Mouse (Mus musculus) kidney, embryonic 15.5 days (tissue): ENCODE data around the gene Rin2. TPM values are rescaled to one million over a fixed set of nuclear protein-coding genes. Genes with fewer than 3 reads are reported as not detected.

Experiments
- ATAC-seq: fragments of 200-750 bp; cut with Nextera tagmentation; replicated peaks from 2 replicates; pipeline ENCODE4 v1.8.0; 2017; ENCODE audit warnings: moderate TSS enrichment; ENCODE audit not compliant: low FRiP score
- H3K27ac ChIP-seq: fragments of 300-500 bp; sonication (generic); 2 replicates; pipeline ENCODE4 v1.5.1; 2015; ENCODE audit warnings: mild to moderate bottlenecking, inconsistent platforms
- H3K27me3 ChIP-seq: fragments of 300-500 bp; sonication (generic); 2 replicates; pipeline ENCODE4 v1.6.1; 2015; ENCODE audit warnings: inconsistent platforms
- H3K36me3 ChIP-seq: fragments of 300-500 bp; sonication (generic); 2 replicates; pipeline ENCODE4 v1.6.1; 2015; ENCODE audit warnings: inconsistent platforms
- H3K4me1 ChIP-seq: fragments of 300-500 bp; sonication (generic); 2 replicates; pipeline ENCODE4 v1.6.1; 2015; ENCODE audit warnings: inconsistent platforms
- H3K4me2 ChIP-seq: fragments of 300-500 bp; sonication (generic); 2 replicates; pipeline ENCODE4 v1.6.1; 2015; ENCODE audit warnings: moderate library complexity, mild to moderate bottlenecking, inconsistent platforms
- H3K4me3 ChIP-seq: fragments of 300-500 bp; sonication (generic); replicated peaks from 2 replicates; pipeline ENCODE4 v1.5.1; 2015; ENCODE audit warnings: mild to moderate bottlenecking, inconsistent platforms
- H3K9ac ChIP-seq: fragments of 300-500 bp; sonication (generic); 2 replicates; pipeline ENCODE4 v1.6.1; 2015; ENCODE audit warnings: mild to moderate bottlenecking, inconsistent platforms
- H3K9me3 ChIP-seq: fragments of 300-500 bp; sonication (generic); replicated peaks from 2 replicates; pipeline ENCODE4 v1.6.1; 2016; ENCODE audit warnings: inconsistent platforms
- WGBS: fragments of 180-500 bp; shearing (Covaris S2); methylation state at CpG from one replicate; pipeline ENCODE4 v1.1.7; 2015; ENCODE audit warnings: mixed read lengths; 5-methylcytosine and 5-hydroxymethylcytosine counted together
- polyA plus RNA-seq: library from polyadenylated mRNA; unstranded; fragments of >200 nt; fragmentation: Nextera tagmentation; extraction: Ambion mirVana; gene quantifications from 2 replicates; pipeline ENCODE4 v1.2.1, GENCODE M21; 2015

Gene Rin2
- polyA plus RNA-seq, 1 experiment from 2014 or later: 33.0 TPM

DNA sequence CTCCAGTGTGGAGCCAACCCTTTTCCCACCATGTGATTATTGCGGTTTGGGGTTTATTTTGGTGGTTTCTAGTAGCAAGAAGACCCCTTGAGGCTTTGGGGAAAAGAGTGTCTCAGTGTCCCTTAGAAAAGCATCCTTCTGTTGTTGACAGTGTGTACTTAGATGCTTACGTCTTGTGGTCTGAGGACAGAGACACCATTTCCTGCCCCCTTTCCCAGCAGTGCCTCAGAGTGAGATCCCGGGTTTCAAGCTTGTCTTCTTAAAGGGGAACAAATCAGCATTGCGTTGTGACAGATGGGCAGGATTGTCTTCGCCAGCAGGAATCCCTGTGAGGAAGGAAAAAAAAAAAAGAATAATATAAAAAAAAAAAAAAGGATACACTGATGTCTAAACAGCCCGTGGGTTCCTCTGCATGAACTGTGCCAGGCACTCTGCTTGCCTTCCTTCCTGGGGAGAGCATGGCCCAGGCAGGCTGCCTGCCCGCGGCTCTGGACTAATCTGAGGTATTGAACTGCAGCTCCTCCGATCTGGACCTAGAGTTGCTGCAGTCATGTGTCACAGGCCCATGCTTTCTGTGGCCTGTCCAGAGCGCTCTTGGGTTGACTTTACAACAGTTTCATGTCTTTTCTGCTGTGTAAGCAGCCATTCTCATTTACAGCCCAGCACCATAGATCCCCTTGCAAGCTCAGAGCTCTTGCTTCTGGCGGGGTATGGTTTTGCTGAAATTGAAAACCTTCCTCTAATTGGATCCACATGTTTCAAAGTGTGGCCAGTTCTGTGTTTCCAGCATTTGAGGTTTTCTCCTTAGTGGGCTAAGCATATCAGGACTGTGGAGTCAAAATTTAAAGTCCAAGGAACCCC lies 206.1 kb downstream of the Rin2 start:
- 67% methylated on average over 11 of the region's 11 CpGs for WGBS
- H3K4me1 ChIP-seq: peaks cover 20% of the 10 kb centered on the region
- H3K4me3 ChIP-seq: no peak overlapping the region
- H3K36me3 ChIP-seq: peaks cover 73% of the 10 kb centered on the region
- ATAC-seq: no peak
- H3K4me2 ChIP-seq: no peak overlapping the region
- no peaks in the 10 kb centered on the region for H3K27me3 ChIP-seq
- peak overlapping the region; percentile 47; the same call in 1 of the 2 replicates for H3K27ac ChIP-seq
- no peak overlapping the region for H3K9ac ChIP-seq
- H3K9me3 ChIP-seq: no peaks in the 10 kb centered on the region

DNA sequence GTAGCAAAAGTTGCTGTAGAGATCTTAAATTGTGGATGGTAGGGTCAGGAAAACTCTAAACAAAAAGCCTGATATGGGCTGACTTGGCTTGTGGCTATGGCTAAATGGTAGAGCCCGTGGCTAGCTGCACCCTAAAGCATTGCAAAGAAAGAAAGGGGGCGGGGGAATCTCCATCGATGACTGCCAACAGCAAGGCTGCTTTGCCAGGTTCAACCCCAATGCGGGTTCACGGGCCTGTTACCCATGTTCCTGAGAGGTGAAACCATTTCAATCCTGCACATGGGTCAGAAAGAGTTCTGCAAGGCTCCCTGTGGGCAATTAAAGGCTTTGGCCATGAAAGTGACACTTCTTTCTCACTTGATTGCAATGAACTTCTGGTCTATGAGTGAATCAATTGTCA lies 206.9 kb downstream of the Rin2 start:
- H3K4me1 ChIP-seq: peaks cover 24% of the 10 kb centered on the region
- H3K36me3 ChIP-seq: peaks cover 71% of the 10 kb centered on the region
- 89% methylated on average over 5 of the region's 5 CpGs for WGBS
- H3K27me3 ChIP-seq: no peaks in the 10 kb centered on the region
- no peak overlapping the region for H3K27ac ChIP-seq
- no peak overlapping the region for H3K4me2 ChIP-seq
- H3K9ac ChIP-seq: no peak overlapping the region
- ATAC-seq: no peak
- H3K4me3 ChIP-seq: no peak overlapping the region
- no peaks in the 10 kb centered on the region for H3K9me3 ChIP-seq

DNA sequence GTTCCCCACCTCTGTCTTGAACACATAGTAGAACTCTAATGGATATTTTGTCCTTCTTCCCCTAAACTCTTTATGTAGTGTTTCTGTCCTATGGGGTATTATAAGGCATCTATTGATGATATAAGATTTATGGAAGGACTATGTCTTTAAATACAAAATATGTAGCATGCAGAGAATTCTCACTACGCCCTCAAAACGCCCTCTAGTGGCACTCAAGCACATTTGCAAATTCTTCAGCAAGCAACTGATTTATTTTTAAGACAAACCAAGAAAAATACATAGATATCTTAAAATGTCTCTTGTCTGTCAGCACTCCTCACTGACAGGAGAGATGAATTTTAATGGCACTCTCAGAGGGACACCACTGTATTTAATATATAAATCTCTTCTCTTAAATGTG lies 207.4 kb downstream of the Rin2 start:
- Histone ChIP-seq H3K36me3 (peaks cover 71% of the 10 kb centered on the region), H3K9ac (no peak overlapping the region), H3K9me3 (no peaks in the 10 kb centered on the region), H3K4me1 (peaks cover 26% of the 10 kb centered on the region), H3K4me3 (no peak overlapping the region), H3K27me3 (no peaks in the 10 kb centered on the region), H3K4me2 (no peak overlapping the region), H3K27ac (no peak overlapping the region)
- no peak for ATAC-seq
- 32% methylated on average over 2 of the region's 2 CpGs for WGBS

DNA sequence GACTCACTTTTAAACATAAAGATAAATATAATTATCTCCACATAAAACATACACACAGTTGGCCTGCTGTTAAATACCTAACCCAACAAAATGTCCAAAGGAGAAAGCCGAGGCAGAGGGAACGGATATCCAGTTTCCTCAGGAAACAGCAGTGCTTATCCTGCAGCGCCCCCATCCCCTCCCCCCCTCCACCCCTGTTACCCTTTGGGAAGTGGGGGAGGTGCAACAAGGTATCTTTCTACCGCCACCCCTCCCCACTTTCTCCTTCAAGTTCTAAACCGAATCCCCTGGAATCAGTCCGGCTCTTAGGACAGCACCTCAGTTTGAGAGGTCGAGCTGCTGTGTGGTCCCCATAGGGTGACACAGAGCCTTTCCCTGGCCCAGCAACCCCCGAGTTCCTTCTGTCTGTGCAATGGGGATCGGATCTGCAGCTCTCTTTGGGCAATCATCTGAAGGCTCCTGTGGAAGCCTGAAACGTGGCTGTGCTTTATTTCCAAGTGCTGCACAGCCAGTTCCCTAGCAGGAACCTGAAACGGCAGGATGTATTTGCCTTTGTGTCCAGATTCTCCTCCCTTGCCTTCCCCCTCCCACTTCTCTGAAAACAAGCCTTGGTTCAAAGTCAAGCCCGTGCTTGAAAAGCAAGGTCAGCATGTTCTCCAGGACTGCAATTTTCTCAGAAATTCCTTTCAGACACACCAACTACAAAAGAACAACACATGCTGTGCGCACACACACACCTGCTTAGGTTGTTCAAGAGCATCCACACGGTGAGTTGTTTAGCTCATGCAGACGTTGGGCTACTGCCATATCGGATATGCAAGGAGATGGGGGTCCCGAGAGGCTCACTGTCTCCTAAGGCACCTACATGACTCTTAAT lies 209.3 kb downstream of the Rin2 start:
- Histone ChIP-seq H3K36me3 (peaks cover 56% of the 10 kb centered on the region), H3K27me3 (no peaks in the 10 kb centered on the region), H3K27ac (peak overlapping the region; percentile 83), H3K9me3 (no peaks in the 10 kb centered on the region), H3K4me1 (peaks cover 38% of the 10 kb centered on the region), H3K9ac (no peak overlapping the region), H3K4me2 (no peak overlapping the region), H3K4me3 (no peak overlapping the region)
- WGBS: 25% methylated on average over 17 of the region's 17 CpGs
- ATAC-seq: peak; percentile 23; the same call in 1 of the 2 replicates

DNA sequence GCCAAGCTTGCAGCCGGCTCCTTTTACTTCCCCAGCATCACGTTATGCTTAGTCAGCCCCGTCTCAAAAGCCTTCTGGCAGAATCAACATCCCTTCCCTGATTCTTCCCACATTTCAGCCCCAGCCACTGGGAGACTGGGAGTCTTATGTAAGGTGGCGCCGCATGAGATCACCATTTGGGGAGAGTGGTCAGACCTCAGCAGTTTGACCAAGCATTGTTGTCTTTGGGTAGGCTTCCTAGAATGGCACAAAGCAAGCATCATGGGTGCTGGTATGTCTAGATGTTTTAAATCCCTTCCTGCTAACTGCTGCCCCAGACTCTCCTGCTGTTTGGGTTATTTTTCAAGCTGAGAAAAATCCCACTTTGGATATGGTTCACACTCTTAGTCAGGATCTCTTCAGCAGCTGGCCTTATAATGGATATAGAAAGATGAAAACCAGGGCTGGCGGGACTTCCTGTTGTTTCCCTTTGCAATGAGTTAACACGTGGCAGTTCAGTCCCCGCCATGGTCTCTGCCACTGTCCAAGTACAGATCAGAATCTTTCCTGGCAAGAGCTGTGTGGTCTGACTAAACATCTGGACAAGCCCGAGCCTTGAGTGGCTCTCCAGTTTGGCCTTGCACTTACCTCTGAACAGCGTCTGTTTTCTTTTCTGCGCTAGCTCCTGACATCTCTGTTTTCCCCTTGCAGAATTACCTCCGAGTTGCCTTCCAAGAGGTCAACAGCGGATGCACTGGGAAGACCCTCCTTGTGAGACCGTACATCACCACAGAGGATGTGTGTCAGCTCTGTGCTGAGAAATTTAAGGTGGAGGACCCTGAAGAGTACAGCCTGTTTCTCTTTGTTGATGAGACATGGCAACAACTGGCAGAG lies 210.1 kb downstream of the Rin2 start:
- 0 out of 2 replicates have a peak, but pooled peaks have one; percentile 2 for ATAC-seq
- no peak overlapping the region for H3K4me3 ChIP-seq

DNA sequence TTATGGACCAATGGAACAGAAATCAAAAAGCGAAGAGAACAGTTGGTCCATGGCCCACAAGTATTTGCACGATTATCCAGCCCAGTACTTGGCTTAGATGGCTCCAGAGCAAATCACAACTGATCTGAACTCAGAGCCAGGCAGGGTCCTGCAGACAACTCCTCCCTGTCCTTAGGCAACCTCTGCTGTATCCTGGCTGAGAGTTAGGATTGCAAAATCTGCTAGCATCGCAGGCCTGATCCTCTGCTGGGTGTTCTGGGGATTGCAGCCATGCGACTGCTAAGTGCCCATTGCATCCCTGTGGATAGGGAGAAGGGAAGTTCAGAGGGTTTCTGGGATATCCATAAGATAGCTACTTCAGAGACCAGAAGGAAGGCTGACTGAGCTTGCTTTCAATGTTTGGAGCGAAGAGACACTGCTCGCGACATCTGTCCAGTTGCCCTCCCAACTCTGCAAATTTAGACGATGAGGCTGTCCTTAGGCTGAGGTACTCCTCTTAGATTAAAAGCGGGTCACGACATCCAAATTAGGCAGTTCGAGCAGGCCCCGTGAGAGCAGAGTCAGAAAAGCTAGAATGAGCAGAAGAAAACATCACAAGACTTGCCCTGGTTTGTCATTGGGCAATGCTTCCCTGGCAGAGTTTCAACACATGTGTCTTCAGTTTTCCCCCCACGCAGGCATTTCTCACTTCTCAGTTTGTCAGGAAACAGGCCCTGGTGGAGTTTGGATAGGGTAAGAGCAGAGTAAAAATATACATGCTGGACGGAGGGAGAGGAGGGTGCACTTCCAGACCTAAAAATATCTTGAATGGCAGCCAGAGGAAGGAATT lies 213.1 kb downstream of the Rin2 start:
- 51% methylated on average over 14 of the region's 14 CpGs for WGBS
- ATAC-seq: peak; percentile 21

More for the DNA sequence above, 210.1 kb downstream of the Rin2 start:
- Histone ChIP-seq H3K27me3 (no peaks in the 10 kb centered on the region), H3K9me3 (no peaks in the 10 kb centered on the region), H3K4me2 (no peak overlapping the region), H3K4me1 (peaks cover 38% of the 10 kb centered on the region), H3K27ac (peak overlapping the region; percentile 83), H3K9ac (no peak overlapping the region), H3K36me3 (peaks cover 47% of the 10 kb centered on the region)
- 45% methylated on average over 14 of the region's 14 CpGs for WGBS

DNA sequence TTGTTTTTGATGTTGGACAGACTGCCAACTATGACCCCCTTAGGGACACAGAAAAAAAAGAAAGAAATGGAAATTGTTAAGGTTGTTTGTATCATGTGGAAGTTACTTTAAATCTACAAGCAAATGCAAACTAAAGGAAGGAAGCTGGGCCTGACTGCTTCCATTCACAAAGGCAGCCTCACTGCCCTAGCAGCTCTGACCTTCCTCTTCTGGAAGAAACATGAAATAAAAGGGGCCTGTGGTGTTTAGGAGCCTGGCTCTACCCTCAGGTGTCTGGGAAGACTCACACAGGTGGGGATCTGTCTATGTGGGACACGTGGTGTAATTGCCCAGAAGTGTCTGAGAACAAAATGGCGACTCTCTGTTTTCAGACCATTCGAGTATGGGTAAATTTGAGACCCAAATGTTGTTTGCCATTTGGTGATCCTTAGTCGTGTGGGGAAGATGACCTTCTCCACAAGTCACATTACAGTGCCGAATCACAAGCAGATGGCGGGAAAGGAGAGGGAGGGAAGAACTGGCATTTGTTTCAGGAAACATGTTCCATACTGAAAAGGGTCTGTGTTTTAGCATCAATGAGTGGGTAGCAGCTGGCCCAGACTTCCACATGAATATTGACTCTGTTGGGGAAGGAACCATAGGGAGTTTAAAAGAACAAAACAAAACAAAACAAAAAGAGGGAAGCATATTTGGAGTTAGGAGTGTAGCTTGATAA lies 213.9 kb downstream of the Rin2 start:
- Histone ChIP-seq H3K27me3 (no peaks in the 10 kb centered on the region), H3K9ac (no peak overlapping the region), H3K4me3 (no peak overlapping the region), H3K36me3 (peaks cover 31% of the 10 kb centered on the region; the same call in 1 of the 2 replicates), H3K4me1 (peaks cover 36% of the 10 kb centered on the region), H3K27ac (peak overlapping the region; percentile 85), H3K4me2 (no peak overlapping the region), H3K9me3 (no peaks in the 10 kb centered on the region)
- 42% methylated on average over 6 of the region's 6 CpGs for WGBS
- ATAC-seq: peak; percentile 19; the same call in 1 of the 2 replicates

More for the DNA sequence above, 213.1 kb downstream of the Rin2 start:
- H3K9ac ChIP-seq: no peak overlapping the region
- no peak overlapping the region for H3K4me2 ChIP-seq
- H3K4me3 ChIP-seq: no peak overlapping the region
- peaks cover 34% of the 10 kb centered on the region; the same call in 1 of the 2 replicates for H3K36me3 ChIP-seq
- H3K27me3 ChIP-seq: no peaks in the 10 kb centered on the region
- H3K27ac ChIP-seq: peak overlapping the region; percentile 85
- peaks cover 36% of the 10 kb centered on the region for H3K4me1 ChIP-seq
- no peaks in the 10 kb centered on the region for H3K9me3 ChIP-seq

DNA sequence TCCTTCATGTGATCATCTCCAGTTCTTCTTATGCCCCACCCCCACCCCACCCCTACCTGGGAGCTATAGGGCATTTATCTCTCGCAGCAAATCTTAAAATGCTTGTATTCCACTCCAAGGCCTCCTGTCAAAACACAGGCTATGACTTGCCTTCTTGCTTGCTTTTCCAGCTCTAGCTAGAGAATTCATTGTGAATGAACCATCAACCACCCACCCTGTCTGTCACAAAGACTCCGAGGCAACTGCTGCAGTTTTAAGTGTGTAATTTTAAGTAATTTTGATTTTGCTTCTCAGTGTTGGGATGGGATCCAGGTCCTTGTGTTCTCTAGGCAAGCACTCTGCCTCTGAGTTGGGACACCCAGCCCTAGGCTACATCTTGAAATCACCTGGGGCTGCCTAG lies 215.6 kb downstream of the Rin2 start:
- no peak overlapping the region for H3K9ac ChIP-seq
- no peak overlapping the region for H3K4me2 ChIP-seq
- no peaks in the 10 kb centered on the region for H3K27me3 ChIP-seq
- H3K36me3 ChIP-seq: peaks cover 20% of the 10 kb centered on the region; the same call in 1 of the 2 replicates
- no peaks in the 10 kb centered on the region for H3K9me3 ChIP-seq
- WGBS: 89% methylated on average over 2 of the region's 2 CpGs
- no peak for ATAC-seq
- no peak overlapping the region for H3K27ac ChIP-seq
- no peak overlapping the region for H3K4me3 ChIP-seq
- peaks cover 19% of the 10 kb centered on the region for H3K4me1 ChIP-seq

DNA sequence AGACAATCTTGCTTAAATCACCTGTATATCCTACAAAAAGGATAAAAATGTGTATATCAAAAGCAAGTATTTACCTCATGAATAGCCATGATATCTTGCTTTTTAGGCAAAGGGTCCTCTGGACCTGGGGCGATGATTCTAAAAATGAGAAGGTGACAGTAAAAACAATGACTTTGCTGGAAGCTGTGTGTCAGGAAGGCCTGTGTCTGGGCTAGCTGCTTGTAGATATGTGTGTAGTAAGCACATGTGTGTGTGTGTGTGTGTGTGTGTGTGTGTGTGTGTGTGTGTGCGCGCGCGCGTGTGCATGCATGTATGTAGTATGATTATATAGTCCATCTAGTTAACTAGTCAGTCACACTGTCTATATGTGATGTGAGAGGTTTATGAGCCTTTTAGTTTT lies 218.7 kb downstream of the Rin2 start:
- H3K27ac ChIP-seq: no peak overlapping the region
- over 99% methylated on average over 6 of the region's 6 CpGs for WGBS
- no peak overlapping the region for H3K4me3 ChIP-seq
- H3K36me3 ChIP-seq: no peaks in the 10 kb centered on the region
- no peak overlapping the region for H3K9ac ChIP-seq
- no peak for ATAC-seq
- no peaks in the 10 kb centered on the region for H3K9me3 ChIP-seq
- no peak overlapping the region for H3K4me2 ChIP-seq
- H3K4me1 ChIP-seq: peaks cover 2% of the 10 kb centered on the region; the same call in 1 of the 2 replicates
- no peaks in the 10 kb centered on the region for H3K27me3 ChIP-seq

GRCm38 (mm10) chr2:145898106-145898505 lies 223.1 kb downstream of the Rin2 start:
- Histone ChIP-seq H3K4me2 (no peak overlapping the region), H3K9ac (no peak overlapping the region), H3K27me3 (no peaks in the 10 kb centered on the region), H3K36me3 (no peaks in the 10 kb centered on the region), H3K27ac (no peak overlapping the region), H3K4me1 (no peaks in the 10 kb centered on the region), H3K9me3 (no peaks in the 10 kb centered on the region), H3K4me3 (no peak overlapping the region)
- ATAC-seq: no peak
- WGBS: 73% methylated on average over 9 of the region's 9 CpGs
